Mouse (Mus musculus): ENCODE measurements around the gene Prrg4.

DNA sequence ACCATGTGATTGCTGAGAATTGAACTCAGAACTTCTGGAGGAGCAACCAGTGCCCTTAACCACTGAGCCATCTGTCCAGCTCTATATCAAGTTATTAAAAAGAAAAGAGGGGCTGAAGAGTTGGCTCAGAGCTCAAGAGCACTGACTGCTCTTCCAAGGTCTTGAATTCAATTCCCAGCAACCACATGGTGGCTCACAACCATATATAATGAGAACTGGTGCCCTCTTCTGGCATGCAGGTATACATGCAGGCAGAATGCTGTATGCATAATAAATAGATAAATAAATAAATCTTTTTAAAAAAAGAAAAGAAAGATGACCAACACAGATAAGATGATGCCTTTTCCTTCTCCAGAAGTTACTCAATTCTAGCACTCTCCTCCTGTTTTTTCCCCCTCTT, 8.7 kb downstream of the Prrg4 start:
- no peak for TF ChIP-seq POLR2A (IDR thresholded peaks at IDR 0.05; ENCODE audit: borderline replicate concordance, extremely low read depth, low read depth, low read length)
- TF ChIP-seq CTCF (IDR thresholded peaks at IDR 0.05; ENCODE audit: insufficient read depth, low read length) = no peak

Data from lung, adult 2 months (tissue).